Mouse (Mus musculus) kidney, adult 2 months (tissue): ENCODE results near the gene Tmem54.

Experiments
- CTCF ChIP-seq: fragments of 200-500 bp; conservative IDR thresholded peaks from 2 replicates; pipeline ENCODE4 v1.5.1; 2011; ENCODE audit warnings: low read depth, mild to moderate bottlenecking, control low read depth, low read length, moderate library complexity, mixed read lengths; ENCODE audit not compliant: insufficient read depth, insufficient read length
- POLR2A ChIP-seq: fragments of 200-500 bp; IDR thresholded peaks from one replicate; pipeline ENCODE4 v1.6.1; 2011; ENCODE audit warnings: low read depth, low read length, control low read depth

DNA sequence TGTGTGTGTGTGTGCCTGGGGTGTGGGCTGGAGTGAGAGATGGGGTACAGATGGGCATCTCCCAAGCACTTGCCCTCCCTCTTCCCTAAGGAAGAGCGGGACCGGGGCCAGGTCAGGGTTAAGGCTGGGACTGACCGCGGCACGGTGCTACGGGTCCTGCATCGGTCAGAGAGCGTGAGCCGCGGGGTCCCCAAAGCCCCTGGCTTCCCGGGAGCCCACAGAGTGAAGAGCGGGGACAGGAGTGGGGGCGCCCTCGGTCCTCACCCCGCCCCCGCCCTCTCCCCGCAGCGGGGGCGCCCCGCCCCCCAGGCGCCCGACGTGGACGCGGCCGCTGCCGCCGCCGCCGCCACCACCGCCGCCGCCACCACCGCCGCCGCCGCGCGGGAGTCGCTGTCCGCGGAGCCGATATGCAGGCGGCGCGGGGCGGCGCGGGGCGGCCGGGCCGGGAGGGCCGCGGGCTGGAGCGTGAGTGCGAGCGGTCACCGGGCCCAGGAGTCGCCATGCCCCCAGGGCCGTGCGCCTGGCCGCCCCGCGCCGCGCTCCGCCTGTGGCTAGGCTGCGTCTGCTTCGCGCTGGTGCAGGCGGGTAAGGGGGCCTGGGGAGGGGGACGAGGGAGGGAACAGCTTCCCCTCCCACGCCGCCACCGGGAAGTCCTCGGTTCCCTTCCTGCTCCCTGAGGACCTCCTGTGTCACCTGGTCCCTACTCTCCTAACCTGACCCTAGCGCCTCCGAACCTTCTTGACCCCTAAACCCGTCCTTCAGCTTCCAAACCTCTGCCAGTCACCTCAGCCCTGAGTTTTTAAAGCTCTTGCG is 31.4 kb downstream of the Tmem54 start, which contains the start of gene Fndc5:
- TF ChIP-seq POLR2A (no peak), CTCF (no peak)
